Mouse (Mus musculus) ES-CJ7 (cell line): ENCODE measurements around the gene Cdkal1.

ENCODE experiments used
- DNase-seq: peaks from one replicate; pipeline ENCODE4 v3.0.0; 2011; ENCODE audit warnings: low read depth, low spot score

Cdkal1 gene

GRCm38 (mm10) chr13:29355484-29356157, 499.9 kb downstream of the Cdkal1 start:
- DNase-seq, result no peak

GRCm38 (mm10) chr13:29354943-29355342, 500.5 kb downstream of the Cdkal1 start:
- DNase-seq, result no peak

GRCm38 (mm10) chr13:29353888-29354415, 501.5 kb downstream of the Cdkal1 start:
- no peak for DNase-seq

GRCm38 (mm10) chr13:29351023-29351684, 504.3 kb downstream of the Cdkal1 start:
- DNase-seq, result no peak

GRCm38 (mm10) chr13:29350004-29350403, 505.5 kb downstream of the Cdkal1 start:
- DNase-seq, result no peak

GRCm38 (mm10) chr13:29349386-29349961, 506.0 kb downstream of the Cdkal1 start:
- no peak for DNase-seq

- no peak for DNase-seq
These were observed 507.1 kb downstream of the Cdkal1 start for GRCm38 (mm10) chr13:29348331-29348730.

- no peak for DNase-seq
These were observed 522.6 kb downstream of the Cdkal1 start for GRCm38 (mm10) chr13:29332640-29333412.

- DNase-seq, result no peak
These were observed 529.5 kb downstream of the Cdkal1 start for GRCm38 (mm10) chr13:29325946-29326345.

GRCm38 (mm10) chr13:29320421-29320820, 535.1 kb downstream of the Cdkal1 start:
- no peak for DNase-seq

GRCm38 (mm10) chr13:29317703-29318102, 537.8 kb downstream of the Cdkal1 start:
- DNase-seq, result no peak

GRCm38 (mm10) chr13:29316271-29316670, 539.2 kb downstream of the Cdkal1 start:
- DNase-seq, result no peak

- DNase-seq, result no peak
These were observed 543.4 kb downstream of the Cdkal1 start for GRCm38 (mm10) chr13:29312026-29312425.

- no peak for DNase-seq
These were observed 548.1 kb downstream of the Cdkal1 start for GRCm38 (mm10) chr13:29307420-29307819.

- no peak for DNase-seq
These were observed 562.8 kb downstream of the Cdkal1 start for GRCm38 (mm10) chr13:29292608-29293240.

- no peak for DNase-seq
These were observed 564.9 kb downstream of the Cdkal1 start for GRCm38 (mm10) chr13:29290569-29290968.

GRCm38 (mm10) chr13:29285058-29285457, 570.4 kb downstream of the Cdkal1 start:
- no peak for DNase-seq

- DNase-seq, result no peak
These were observed 573.9 kb downstream of the Cdkal1 start for GRCm38 (mm10) chr13:29281556-29281955.

GRCm38 (mm10) chr13:29278156-29278555, 577.3 kb downstream of the Cdkal1 start:
- peak; percentile 86 for DNase-seq

- DNase-seq, result no peak
These were observed 581.2 kb downstream of the Cdkal1 start for GRCm38 (mm10) chr13:29274296-29274695.

- DNase-seq, result no peak
These were observed 581.7 kb downstream of the Cdkal1 start for GRCm38 (mm10) chr13:29273693-29274221.
